Mouse (Mus musculus) hindbrain, embryonic 15.5 days (tissue): ENCODE measurements around the gene Chml. TPM values are rescaled to one million over a fixed set of nuclear protein-coding genes. Genes with fewer than 3 reads are reported as not detected.

Experiments
- ATAC-seq: fragments of 200-750 bp; cut with Nextera tagmentation; 2 replicates; pipeline ENCODE4 v1.8.0; 2017; ENCODE audit warnings: low read depth, moderate number of reproducible peaks, moderate TSS enrichment; ENCODE audit not compliant: low FRiP score
- H3K27ac ChIP-seq: fragments of 300-500 bp; sonication (generic); replicated peaks from 2 replicates; pipeline ENCODE4 v1.5.1; 2015; ENCODE audit warnings: mild to moderate bottlenecking, inconsistent platforms
- H3K27me3 ChIP-seq: fragments of 300-500 bp; sonication (generic); 2 replicates; pipeline ENCODE4 v1.6.1; 2015; ENCODE audit warnings: control low read depth, inconsistent platforms
- H3K36me3 ChIP-seq: fragments of 300-500 bp; sonication (generic); 2 replicates; pipeline ENCODE4 v1.6.1; 2015; ENCODE audit warnings: control low read depth, inconsistent platforms
- H3K4me1 ChIP-seq: fragments of 300-500 bp; sonication (generic); replicated peaks from 2 replicates; pipeline ENCODE4 v1.6.1; 2015; ENCODE audit warnings: control low read depth, inconsistent platforms
- H3K4me2 ChIP-seq: fragments of 300-500 bp; sonication (generic); 2 replicates; pipeline ENCODE4 v1.6.1; 2015; ENCODE audit warnings: moderate library complexity, mild to moderate bottlenecking, inconsistent platforms
- H3K4me3 ChIP-seq: fragments of 300-500 bp; sonication (generic); 2 replicates; pipeline ENCODE4 v1.5.1; 2015; ENCODE audit warnings: mild to moderate bottlenecking, inconsistent platforms
- H3K9ac ChIP-seq: fragments of 300-500 bp; sonication (generic); 2 replicates; pipeline ENCODE4 v1.6.1; 2015; ENCODE audit warnings: inconsistent platforms
- H3K9me3 ChIP-seq: fragments of 300-500 bp; sonication (generic); 2 replicates; pipeline ENCODE4 v1.6.1; 2016; ENCODE audit warnings: control low read depth, inconsistent platforms
- WGBS: fragments of 180-500 bp; shearing (Covaris S2); methylation state at CpG from one replicate; pipeline ENCODE4 v1.1.7; 2015; 5-methylcytosine and 5-hydroxymethylcytosine counted together
- polyA plus RNA-seq: library from polyadenylated mRNA; unstranded; fragments of >200 nt; fragmentation: Nextera tagmentation; extraction: Ambion mirVana; gene quantifications from 2 replicates; pipeline ENCODE4 v1.2.1, GENCODE M21; 2015

The Chml gene
- polyA plus RNA-seq, 1 experiment from 2014 or later = 3.3 TPM

DNA sequence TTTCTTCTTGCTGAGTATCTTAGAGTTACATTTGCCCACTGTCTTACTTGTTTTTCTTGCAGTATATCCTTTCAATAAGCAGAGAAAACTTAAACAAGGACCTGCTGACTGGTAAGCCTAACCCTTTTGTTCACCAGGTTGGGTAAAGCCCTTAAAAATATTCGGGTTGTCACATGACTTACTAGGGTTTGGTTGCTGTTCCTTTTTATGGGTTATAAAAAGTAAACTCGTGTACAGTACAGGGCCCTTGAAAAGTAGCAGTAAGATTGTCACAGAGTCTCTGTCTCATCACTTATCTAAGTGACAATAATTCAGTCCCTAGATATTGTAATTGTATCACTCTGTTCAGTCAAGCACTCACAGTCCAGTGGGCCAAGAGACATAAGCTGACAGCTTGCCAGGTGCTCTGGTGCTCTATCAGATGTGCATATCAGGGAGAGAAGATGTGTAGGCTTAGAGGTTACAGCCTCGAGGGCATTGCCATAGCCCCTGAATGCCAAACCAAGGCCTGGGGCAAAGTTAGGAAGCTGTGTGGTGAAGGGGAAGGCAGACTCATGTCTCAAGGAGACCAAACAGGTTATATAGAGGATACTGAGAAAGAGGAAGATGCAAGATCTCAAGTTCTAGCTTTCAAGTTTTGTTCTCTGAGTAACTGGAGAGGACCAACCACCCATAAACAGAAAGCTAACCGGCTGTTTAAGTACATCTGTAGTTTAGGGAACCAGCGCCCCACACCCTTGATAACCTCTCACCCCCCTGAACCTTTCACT lies 49.0 kb downstream of the Chml start:
- H3K27ac ChIP-seq = no peak overlapping the region
- 82% methylated on average over 5 of the region's 5 CpGs for WGBS
- no peak for ATAC-seq
- H3K9ac ChIP-seq = no peak overlapping the region
- no peaks in the 10 kb centered on the region for H3K4me1 ChIP-seq
- H3K27me3 ChIP-seq = no peaks in the 10 kb centered on the region
- H3K4me2 ChIP-seq = no peak overlapping the region
- H3K36me3 ChIP-seq = no peaks in the 10 kb centered on the region
- no peak overlapping the region for H3K4me3 ChIP-seq
- H3K9me3 ChIP-seq = no peaks in the 10 kb centered on the region

DNA sequence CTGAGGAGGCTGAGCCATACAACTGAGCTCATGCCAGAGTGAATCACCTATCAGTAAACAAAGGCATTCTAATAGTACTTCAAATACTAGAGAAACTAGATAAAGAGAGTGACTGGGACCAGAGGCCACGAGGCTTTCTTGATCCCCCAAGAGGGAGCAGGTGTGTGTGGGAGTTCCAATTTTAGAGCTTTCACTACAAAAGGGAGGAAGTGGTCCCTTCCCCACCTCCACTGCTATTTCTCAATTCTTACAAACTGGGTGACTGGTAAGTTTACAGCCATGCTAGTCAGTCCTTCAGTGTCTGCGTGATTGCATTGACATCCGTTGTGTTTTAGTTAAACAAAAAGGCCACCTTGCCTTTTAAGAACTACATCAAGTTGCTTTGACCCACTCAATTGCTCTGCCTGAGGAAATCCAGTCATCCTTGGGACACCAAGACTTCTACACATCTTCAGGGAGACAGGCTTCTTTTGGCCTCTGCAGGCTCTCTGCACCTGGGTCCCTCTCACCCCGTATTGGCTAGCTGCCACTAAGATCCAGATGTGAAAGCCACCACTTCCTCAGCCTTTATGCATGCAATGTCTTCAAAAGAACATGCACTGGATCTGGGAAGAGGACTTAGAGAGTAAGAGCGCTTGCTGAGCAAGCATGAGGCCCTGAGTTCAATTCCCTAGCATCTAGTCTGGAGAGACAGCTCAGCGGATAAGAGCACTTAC lies 52.1 kb downstream of the Chml start:
- no peak for ATAC-seq
- no peak overlapping the region for H3K9ac ChIP-seq
- no peaks in the 10 kb centered on the region for H3K4me1 ChIP-seq
- H3K27ac ChIP-seq = no peak overlapping the region
- no peak overlapping the region for H3K4me3 ChIP-seq
- H3K4me2 ChIP-seq = no peak overlapping the region
- no peaks in the 10 kb centered on the region for H3K9me3 ChIP-seq
- H3K27me3 ChIP-seq = no peaks in the 10 kb centered on the region
- H3K36me3 ChIP-seq = no peaks in the 10 kb centered on the region
- 89% methylated on average over 6 of the region's 6 CpGs for WGBS

DNA sequence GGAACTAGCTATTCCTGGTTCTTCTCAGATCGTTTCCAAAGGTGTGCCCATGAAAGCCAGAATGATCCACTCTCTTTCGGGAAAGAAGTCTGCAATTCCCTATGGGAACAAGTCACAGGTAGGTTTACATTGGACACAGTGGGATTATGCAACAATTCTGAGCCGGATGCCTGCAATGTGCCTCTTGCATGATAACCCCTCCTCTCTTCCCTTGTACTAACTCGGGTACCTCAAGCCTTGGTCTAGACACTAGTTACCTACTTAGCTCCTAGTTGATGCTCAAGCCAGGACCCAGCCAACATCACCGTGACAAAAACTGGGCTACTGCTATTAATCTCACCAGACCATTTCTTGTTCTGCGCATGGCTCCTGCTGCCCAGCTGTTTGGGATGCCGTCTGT lies 53.6 kb downstream of the Chml start:
- H3K27ac ChIP-seq = no peak overlapping the region
- no peak for ATAC-seq
- no peaks in the 10 kb centered on the region for H3K27me3 ChIP-seq
- H3K4me3 ChIP-seq = no peak overlapping the region
- H3K4me1 ChIP-seq = no peaks in the 10 kb centered on the region
- H3K36me3 ChIP-seq = no peaks in the 10 kb centered on the region
- WGBS = 84% methylated on average over 7 of the region's 7 CpGs
- no peak overlapping the region for H3K9ac ChIP-seq
- H3K9me3 ChIP-seq = no peaks in the 10 kb centered on the region
- H3K4me2 ChIP-seq = no peak overlapping the region

DNA sequence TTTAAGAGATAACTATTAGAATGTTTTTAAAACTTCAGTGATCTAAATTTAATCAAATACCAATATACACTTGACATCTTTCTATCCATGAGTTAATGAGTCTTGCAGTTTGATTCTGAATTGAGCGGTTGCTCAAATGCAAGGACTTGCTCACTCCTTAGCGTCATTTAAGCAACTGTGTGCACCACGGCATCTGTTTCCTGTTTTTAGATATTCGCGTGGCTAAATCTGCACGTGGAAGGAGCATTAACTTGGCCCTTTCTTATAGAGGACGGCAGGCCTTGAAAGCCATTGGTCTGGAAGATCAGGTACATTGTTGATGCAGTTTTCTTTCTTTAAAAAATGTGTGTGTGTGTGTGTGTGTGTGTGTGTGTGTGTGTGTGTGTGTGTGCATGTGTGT lies 55.0 kb downstream of the Chml start:
- no peaks in the 10 kb centered on the region for H3K27me3 ChIP-seq
- no peak overlapping the region for H3K9ac ChIP-seq
- WGBS = 84% methylated on average over 7 of the region's 7 CpGs
- H3K4me1 ChIP-seq = no peaks in the 10 kb centered on the region
- ATAC-seq = no peak
- no peaks in the 10 kb centered on the region for H3K36me3 ChIP-seq
- H3K27ac ChIP-seq = no peak overlapping the region
- H3K9me3 ChIP-seq = no peaks in the 10 kb centered on the region
- no peak overlapping the region for H3K4me3 ChIP-seq
- H3K4me2 ChIP-seq = no peak overlapping the region

DNA sequence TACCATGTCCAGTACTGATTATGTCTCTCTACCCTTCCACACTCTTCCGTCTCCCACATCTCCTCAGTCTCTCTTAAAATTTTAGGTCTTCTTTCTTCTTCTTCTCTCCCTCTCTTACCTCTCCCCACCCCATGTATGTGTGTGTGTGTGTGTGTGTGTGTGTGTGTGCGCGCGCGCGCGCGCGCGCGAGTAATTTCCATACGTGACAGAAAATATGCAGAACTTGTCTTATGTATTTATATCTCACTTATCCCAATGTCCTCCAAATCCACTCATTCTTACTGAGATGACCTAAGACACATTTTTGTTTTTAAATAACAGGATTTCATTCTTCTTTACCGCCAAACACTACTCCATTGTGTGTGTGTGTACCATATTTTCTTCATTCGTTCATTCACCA lies 60.2 kb downstream of the Chml start:
- WGBS = 98% methylated on average over 14 of the region's 14 CpGs
- H3K9ac ChIP-seq = no peak overlapping the region

More for the DNA sequence above, 60.2 kb downstream of the Chml start:
- H3K4me1 ChIP-seq = no peaks in the 10 kb centered on the region
- H3K27ac ChIP-seq = no peak overlapping the region
- no peaks in the 10 kb centered on the region for H3K9me3 ChIP-seq
- ATAC-seq = no peak
- H3K27me3 ChIP-seq = no peaks in the 10 kb centered on the region
- no peak overlapping the region for H3K4me2 ChIP-seq
- no peaks in the 10 kb centered on the region for H3K36me3 ChIP-seq
- no peak overlapping the region for H3K4me3 ChIP-seq

Other genes with a start within 250 kb of the Chml start
- 41.0 and 42.6 TPM in 2 replicates for gene Rgs7, start 200.4 kb downstream of the Chml start, polyA plus RNA-seq
- gene Kmo, start 72.5 kb downstream of the Chml start, polyA plus RNA-seq = 0.13 TPM in 1 of 2 replicates, not detected in the other
- 97.9 and 106 TPM in 2 replicates for gene Fh1, start 67.3 kb downstream of the Chml start, polyA plus RNA-seq
- gene Opn3, start 125 bp downstream of the Chml start, polyA plus RNA-seq = 8.1 and 8.7 TPM in 2 replicates
- 0.08 TPM in 1 of 2 replicates, not detected in the other for gene Wdr64, start 5.7 kb upstream of the Chml start, polyA plus RNA-seq
- gene Exo1, start 187.7 kb upstream of the Chml start, polyA plus RNA-seq = 9.7 and 13.8 TPM in 2 replicates
- not detected in 2 replicates for gene Gm38100, start 227.4 kb upstream of the Chml start, polyA plus RNA-seq